Mouse (Mus musculus) T-helper 2 cell (primary cell): Measurements from ENCODE around the gene Lce1k.
"Not testable (repeated sequence)": the region's sequence is repeated elsewhere in the genome, so short reads cannot be mapped to it uniquely, and the experiment has no call there.

Experiments
- in situ Hi-C: fragments of 300-600 bp; cut with MboI, MseI; formaldehyde crosslinking; loops from one replicate; pipeline ENCODE4 v1.15.1; 2025; ENCODE audit warnings: high pct_unique_total_duplicates

The Lce1k gene

DNA sequence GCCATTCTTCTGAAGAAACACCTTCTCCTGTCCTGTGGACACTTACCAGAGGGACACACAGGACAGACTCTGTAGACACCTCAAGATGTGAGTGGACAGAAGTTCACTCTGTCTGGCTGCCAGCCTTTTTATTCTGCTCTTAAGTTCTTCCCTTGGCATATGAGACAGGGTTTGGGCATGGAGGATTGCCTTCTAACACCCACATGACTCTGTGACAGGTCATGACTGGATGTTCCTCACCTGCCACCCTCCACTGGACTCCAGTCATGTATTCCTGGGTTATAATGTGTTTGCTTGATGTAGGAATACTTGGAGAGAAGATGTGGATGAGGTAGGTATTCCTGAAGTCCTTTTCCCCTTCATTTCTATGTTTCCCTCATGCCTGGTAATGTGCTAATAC is at the start of gene Lce1k:
Gene Lce1k (minus strand): TSS at position 101 of the 400 bp plus-strand sequence.
- in situ Hi-C loops = no loop called here

DNA sequence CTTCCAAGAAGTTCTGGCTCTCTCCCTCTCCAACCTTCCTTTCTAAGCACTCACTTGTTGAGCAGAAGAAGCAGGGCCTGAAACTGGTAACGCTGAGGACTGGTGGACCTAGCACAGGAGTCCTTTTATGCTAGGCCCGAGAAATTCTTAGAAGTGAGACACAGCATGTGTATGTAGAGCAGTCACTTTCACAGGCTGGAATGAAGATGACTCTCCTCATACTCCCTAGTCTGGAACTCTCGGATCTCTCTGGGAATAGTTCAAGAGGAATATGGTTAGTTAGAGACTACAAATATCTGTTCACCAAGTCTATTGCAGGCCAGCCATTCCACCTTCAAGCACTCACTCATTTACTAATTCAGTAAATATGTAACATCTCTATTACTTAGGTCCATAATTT is 43.5 kb upstream of the Lce1k start, which contains the start of gene Lce1l:
Gene Lce1l (minus strand): TSS at position 101 of the 400 bp plus-strand sequence.
- in situ Hi-C loops = no loop called here

DNA sequence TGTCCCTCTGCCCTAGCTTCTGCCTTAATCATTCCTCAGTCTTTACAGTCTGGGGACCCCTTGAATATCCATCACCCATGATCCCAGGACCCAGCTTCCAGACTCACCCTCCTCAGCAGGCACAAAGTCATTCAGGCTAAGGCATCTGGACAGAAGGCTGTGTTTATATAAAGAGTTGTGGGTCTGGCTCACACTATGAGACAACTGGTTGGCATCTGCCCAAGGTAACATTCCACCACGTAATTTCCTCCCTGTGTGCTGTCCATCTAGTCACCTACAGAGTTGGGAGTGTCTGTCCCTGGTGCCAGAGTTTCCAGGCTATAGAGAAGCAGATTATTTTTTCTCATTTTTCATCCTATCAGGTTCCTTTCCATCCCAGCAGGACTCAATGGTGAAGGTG is 19.4 kb upstream of the Lce1k start, which contains the start of gene Kprp:
Gene Kprp (minus strand): TSS at position 140 of the 400 bp plus-strand sequence.
- in situ Hi-C loops = no loop called here

DNA sequence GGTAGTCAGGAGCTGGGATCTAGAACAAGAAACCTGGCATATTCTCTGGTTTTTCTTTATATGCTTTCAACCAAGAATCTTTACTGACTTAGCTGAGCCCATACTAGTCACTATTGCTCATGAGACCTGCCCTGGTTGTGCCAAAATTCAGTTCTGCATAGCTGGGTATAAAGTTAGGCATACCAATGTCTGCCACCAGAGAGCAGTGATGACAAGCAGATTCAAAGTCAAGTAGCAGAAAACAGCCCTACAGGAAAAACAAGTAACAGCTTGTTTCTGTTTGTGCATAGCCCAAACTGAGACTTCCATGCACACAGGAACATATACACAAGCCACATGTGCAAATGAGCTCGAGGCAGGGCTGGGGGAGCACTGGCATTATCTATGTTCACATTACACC is 18.1 kb upstream of the Lce1k start:
- in situ Hi-C loops = no loop called here

DNA sequence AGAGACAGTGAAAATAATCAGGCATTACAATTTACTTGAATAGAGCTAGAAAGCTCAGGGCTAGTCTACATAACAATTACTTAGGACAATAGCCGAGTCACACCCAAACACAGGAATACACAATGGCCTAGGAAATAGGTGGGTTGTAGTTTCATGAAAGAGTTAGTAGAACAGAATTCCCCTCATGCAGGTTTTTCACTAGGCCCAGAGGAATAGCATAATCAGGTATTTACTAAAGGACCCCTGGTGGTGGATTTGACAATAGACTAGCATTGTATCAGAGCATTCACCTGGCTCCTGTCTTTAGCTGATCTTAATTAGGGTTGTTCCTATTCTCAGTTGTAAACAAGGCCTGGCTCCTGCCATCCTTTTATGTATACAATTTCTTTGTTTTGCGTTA is 8.3 kb upstream of the Lce1k start:
- in situ Hi-C loops = not testable (repeated sequence)

DNA sequence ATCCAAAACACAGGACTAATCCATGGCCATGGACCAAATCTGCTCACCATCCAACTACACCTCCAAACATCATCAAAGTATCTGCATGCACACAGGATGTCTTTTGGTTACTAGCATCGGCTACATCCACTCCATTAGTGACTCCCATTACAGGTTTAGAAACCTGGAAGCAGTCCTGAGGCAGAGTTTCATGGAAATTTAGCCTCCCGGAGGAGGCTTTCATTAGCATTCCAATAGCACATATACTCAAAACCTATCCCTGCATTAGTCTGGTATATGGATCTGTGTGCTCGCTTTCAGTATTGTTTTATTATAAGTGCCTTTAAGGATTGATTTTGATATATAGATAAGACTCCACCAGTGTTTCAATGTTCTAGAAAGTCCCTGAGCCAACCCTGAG is 7.9 kb upstream of the Lce1k start:
- in situ Hi-C loops = no loop called here

DNA sequence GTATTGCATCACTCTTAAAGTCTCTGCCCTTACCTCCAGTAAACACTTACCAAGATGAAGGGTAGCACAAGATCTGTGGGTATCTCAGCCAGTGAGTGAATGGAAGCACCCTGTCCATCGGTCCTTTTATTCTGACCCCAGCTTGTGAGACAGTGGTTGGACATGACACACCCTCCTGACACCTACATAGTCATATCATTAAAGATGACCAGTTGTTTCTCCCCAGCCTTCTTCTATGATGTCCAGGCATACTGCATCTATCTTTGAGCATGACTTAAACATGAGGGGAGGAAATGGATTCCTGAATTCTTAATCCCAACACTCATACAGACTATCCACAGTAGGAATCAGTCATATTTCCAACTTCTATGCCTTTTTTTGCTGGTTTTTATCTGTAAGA is 17.3 kb downstream of the Lce1k start, which contains the start of gene Lce1j:
Gene Lce1j (minus strand): TSS at position 101 of the 400 bp plus-strand sequence.
- in situ Hi-C loops = no loop called here

DNA sequence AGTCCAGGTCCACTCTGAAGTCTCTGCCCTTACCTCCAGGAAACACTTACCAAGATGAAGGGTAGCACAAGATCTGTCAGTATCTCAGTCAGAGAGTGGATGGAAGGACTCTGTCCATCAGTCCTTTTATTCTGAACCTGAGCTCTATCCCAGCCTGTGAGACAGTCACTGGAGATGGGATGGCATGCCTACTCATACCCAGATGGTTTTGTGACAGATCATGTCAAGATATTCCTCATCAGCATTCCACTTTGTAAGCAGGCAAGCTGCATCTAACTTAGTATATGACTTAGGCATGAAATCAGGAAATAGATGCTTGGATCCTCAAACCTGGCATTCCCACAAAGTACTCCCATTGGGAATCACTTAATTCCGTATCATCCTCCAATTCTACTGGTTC is 28.9 kb downstream of the Lce1k start, which contains the start of gene Lce1i:
Gene Lce1i (minus strand): TSS at position 101 of the 400 bp plus-strand sequence.
- in situ Hi-C loops = no loop called here

DNA sequence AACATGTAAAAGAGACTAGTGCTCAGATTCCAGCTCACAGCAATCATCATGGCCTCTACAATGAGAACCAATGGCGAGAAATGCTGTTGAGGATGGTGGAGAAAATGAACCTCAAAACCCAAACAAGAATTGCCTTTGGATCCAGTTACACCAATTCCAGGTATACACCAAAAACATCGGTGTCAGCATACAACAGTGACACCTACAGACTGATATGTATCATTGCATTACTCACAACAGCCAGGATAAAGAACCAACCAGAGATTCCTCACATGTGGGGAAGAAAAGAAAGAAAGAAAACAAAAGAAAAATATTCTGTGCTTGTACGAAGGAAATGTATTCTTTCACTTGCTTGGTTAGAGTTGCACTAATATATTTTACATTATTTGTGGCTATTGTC is 36.1 kb downstream of the Lce1k start:
- in situ Hi-C loops = no loop called here

DNA sequence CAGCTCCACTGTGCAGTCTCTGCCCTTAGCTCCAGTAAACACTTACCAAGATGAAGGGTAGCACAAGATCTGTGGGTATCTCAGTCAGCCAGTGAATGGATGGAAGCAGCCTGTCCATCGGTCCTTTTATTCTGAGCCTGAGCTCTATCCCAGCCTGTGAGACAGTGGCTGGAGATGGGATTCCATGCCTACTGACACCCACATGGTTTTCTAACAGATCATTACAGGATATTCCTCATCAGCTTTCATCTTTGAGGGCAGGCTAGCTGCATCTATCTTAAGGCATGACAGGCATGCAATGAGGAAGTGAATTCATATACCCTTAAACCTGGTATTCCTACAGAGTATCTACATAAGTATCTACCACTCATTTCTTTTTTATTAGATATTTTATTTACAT is 42.7 kb downstream of the Lce1k start, which contains the start of gene Lce1h:
Gene Lce1h (minus strand): TSS at position 101 of the 400 bp plus-strand sequence.
- in situ Hi-C loops = loop anchor here (10.0 kb wide), 1 partner anchor 610 kb away; no protein-coding TSS in a partner anchor
